8 mouse cellular contexts compared by ENCODE assay signal in genomic region chr5:123393786-123394302, GRCm38 (mm10). TPM values are rescaled to one million over a fixed set of nuclear protein-coding genes. Genes with fewer than 3 reads are reported as not detected.
DNase-seq lines count a peak whose midpoint lies in the region; ATAC-seq and TF ChIP-seq lines count a peak whose summit lies in the region.

No protein-coding gene starts in this region.

- no peak for TF ChIP-seq CTCF in kidney, postnatal 0 days (IDR thresholded peaks at IDR 0.05; ENCODE audit: low read depth)

- H3K9ac ChIP-seq in kidney, postnatal 0 days (ENCODE audit: low read depth, low read length), result peak overlapping the region; percentile 88; the same call in 1 of the 2 replicates
- peak overlapping the region; percentile 79 for H3K9ac ChIP-seq in hindbrain, embryonic 15.5 days
- H3K9ac ChIP-seq in midbrain, embryonic 15.5 days, result peak overlapping the region; percentile 73; the same call in 1 of the 2 replicates

- 12% methylated on average over 5 of the region's 5 CpGs for WGBS in kidney, postnatal 0 days
- 27% methylated on average over 5 of the region's 5 CpGs for WGBS in hindbrain, embryonic 15.5 days
- 27% methylated on average over 5 of the region's 5 CpGs for WGBS in midbrain, embryonic 15.5 days

- H3K4me1 ChIP-seq in kidney, postnatal 0 days (replicated peaks; ENCODE audit: insufficient read depth, low read length), result peaks cover 24% of the 10 kb centered on the region
- peaks cover 17% of the 10 kb centered on the region; the same call in 1 of the 2 replicates for H3K4me1 ChIP-seq in brown adipose tissue, adult 24 weeks (ENCODE audit: control insufficient read depth, insufficient read depth, insufficient read length, low read length)
- H3K4me1 ChIP-seq in hindbrain, embryonic 15.5 days (replicated peaks), result peaks cover 49% of the 10 kb centered on the region
- peaks cover 44% of the 10 kb centered on the region for H3K4me1 ChIP-seq in midbrain, embryonic 15.5 days

- H3K4me2 ChIP-seq in kidney, postnatal 0 days (ENCODE audit: low read length), result peak overlapping the region; percentile 77
- peak overlapping the region; percentile 78 for H3K4me2 ChIP-seq in hindbrain, embryonic 15.5 days
- H3K4me2 ChIP-seq in midbrain, embryonic 15.5 days, result peak overlapping the region; percentile 83

- no peaks in the 10 kb centered on the region for H3K9me3 ChIP-seq in kidney, postnatal 0 days (replicated peaks; ENCODE audit: low read length)
- H3K9me3 ChIP-seq in hindbrain, embryonic 15.5 days, result no peaks in the 10 kb centered on the region
- no peaks in the 10 kb centered on the region for H3K9me3 ChIP-seq in midbrain, embryonic 15.5 days

- H3K4me3 ChIP-seq in kidney, postnatal 0 days (replicated peaks; ENCODE audit: low read depth, low read length), result peak overlapping the region; percentile 80
- H3K4me3 ChIP-seq in brown adipose tissue, adult 24 weeks (ENCODE audit: insufficient read depth, low read depth, low read length), result peak overlapping the region; percentile 31
- peak overlapping the region; percentile 92 for H3K4me3 ChIP-seq in hindbrain, embryonic 15.5 days
- peak overlapping the region; percentile 65 for H3K4me3 ChIP-seq in midbrain, embryonic 15.5 days

- 0 out of 2 replicates have a peak, but pooled peaks have one; percentile 24 for ATAC-seq in kidney, postnatal 0 days (replicated peaks; ENCODE audit: low FRiP score, low read depth)
- ATAC-seq in hindbrain, embryonic 15.5 days (ENCODE audit: low FRiP score, low read depth), result peak; percentile 4; the same call in 1 of the 2 replicates
- ATAC-seq in midbrain, embryonic 15.5 days (replicated peaks), result no peak

- peak overlapping the region; percentile 83 for H3K27ac ChIP-seq in kidney, postnatal 0 days
- peak overlapping the region; percentile 46 for H3K27ac ChIP-seq in brown adipose tissue, adult 24 weeks (replicated peaks; ENCODE audit: low read depth, low read length)
- H3K27ac ChIP-seq in hindbrain, embryonic 15.5 days (replicated peaks), result peak overlapping the region; percentile 83
- H3K27ac ChIP-seq in midbrain, embryonic 15.5 days, result peak overlapping the region; percentile 87

- no peaks in the 10 kb centered on the region for H3K36me3 ChIP-seq in kidney, postnatal 0 days (ENCODE audit: insufficient read depth, low read length)
- no peaks in the 10 kb centered on the region for H3K36me3 ChIP-seq in hindbrain, embryonic 15.5 days
- no peaks in the 10 kb centered on the region for H3K36me3 ChIP-seq in midbrain, embryonic 15.5 days (replicated peaks)

- no peaks in the 10 kb centered on the region for H3K27me3 ChIP-seq in kidney, postnatal 0 days (ENCODE audit: insufficient read depth, low read length)
- H3K27me3 ChIP-seq in hindbrain, embryonic 15.5 days, result no peaks in the 10 kb centered on the region
- H3K27me3 ChIP-seq in midbrain, embryonic 15.5 days (replicated peaks), result no peaks in the 10 kb centered on the region

- DNase-seq in kidney, postnatal 0 days (ENCODE audit: low spot score), result peak; percentile 45
- DNase-seq in kidney, adult 18-20 months, result no peak
- no peak for DNase-seq in spleen, adult 18-20 months
- no peak for DNase-seq in gastrocnemius, adult 18-20 months (ENCODE audit: low spot score)
- DNase-seq in right cerebral cortex, adult 2 months (ENCODE audit: low spot score in 2 of 2), result no peak

RNA-seq across cellular contexts. Expression of gene Mlxip, which starts 0.8 kb away (rescaled TPM):
- 13.8 and 14.9 TPM in 2 replicates for polyA plus RNA-seq in kidney, postnatal 0 days (2015; fragmentation: Nextera tagmentation; extraction: Ambion mirVana)
- polyA plus RNA-seq in brown adipose tissue, adult 24 weeks (2012; ENCODE audit: insufficient read depth, insufficient read length, missing spikeins), result 7.8 and 8.2 TPM in 2 replicates
- polyA plus RNA-seq in hindbrain, embryonic 15.5 days (2015; fragmentation: Nextera tagmentation; extraction: Ambion mirVana), result 18.3 and 20.6 TPM in 2 replicates
- 18.6 and 21.1 TPM in 2 replicates for polyA plus RNA-seq in midbrain, embryonic 15.5 days (2015; fragmentation: Nextera tagmentation; extraction: Ambion mirVana)
- total RNA-seq in gastrocnemius, adult 18-20 months (2021), result 10 to 100 TPM; 59.3 to 63.2 TPM

RNA-seq across cellular contexts. Expression of gene Bcl7a, which starts 50.2 kb away (rescaled TPM):
- polyA plus RNA-seq in kidney, postnatal 0 days (2015; fragmentation: Nextera tagmentation; extraction: Ambion mirVana), result 27.4 and 29.9 TPM in 2 replicates
- polyA plus RNA-seq in brown adipose tissue, adult 24 weeks (2012; ENCODE audit: insufficient read depth, insufficient read length, missing spikeins), result 9.7 and 9.8 TPM in 2 replicates
- 38.7 and 40.0 TPM in 2 replicates for polyA plus RNA-seq in hindbrain, embryonic 15.5 days (2015; fragmentation: Nextera tagmentation; extraction: Ambion mirVana)
- 35.9 and 39.6 TPM in 2 replicates for polyA plus RNA-seq in midbrain, embryonic 15.5 days (2015; fragmentation: Nextera tagmentation; extraction: Ambion mirVana)
- total RNA-seq in gastrocnemius, adult 18-20 months (2021), result 10 to 100 TPM in 1 of 2 experiments, 1 to 10 TPM in 1; 9.4 to 10.5 TPM

Comparison
In these comparisons a context has a peak if more than half of its experiments do, and no peak if none do; other contexts are left out.
1. H3K4me3 ChIP-seq: peak in every context shown above with its lines; median percentile 92 in hindbrain, embryonic 15.5 days; 80 in kidney, postnatal 0 days; 65 in midbrain, embryonic 15.5 days; 31 in brown adipose tissue, adult 24 weeks.